Mouse (Mus musculus): ENCODE measurements at regions not wholly inside any gene's neighbourhood (a gene's known extent, or its start where the extent isn't known, plus 50 kb on each side); places are given as distances from the start of the nearest gene placed in this dataset.

DNA sequence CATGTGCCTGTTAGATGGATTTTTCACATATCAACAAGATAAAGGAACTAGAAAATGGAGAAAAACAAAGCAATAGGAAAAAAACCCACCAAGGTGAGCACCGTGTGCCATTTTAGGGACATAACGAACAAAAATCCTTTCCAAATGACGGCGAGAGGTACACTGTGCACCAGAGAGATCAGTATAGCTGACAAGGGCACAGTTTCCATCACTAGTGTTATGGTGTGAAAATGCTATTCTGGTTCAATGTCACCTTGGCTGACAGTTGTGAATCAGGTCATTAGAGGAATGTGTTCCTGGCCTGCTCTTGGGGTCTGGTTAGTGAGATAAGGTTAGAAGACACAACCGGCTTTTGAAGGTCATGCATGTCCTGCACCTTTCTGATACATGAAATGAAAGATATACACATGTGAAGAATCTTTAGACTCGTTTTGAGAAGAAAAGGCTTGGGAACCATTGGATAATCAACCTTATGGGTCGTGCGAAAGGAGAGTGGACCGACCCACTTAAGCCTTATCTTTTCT, 76.5 kb upstream of the P2ry1 start:
- no peak for DNase-seq

DNA sequence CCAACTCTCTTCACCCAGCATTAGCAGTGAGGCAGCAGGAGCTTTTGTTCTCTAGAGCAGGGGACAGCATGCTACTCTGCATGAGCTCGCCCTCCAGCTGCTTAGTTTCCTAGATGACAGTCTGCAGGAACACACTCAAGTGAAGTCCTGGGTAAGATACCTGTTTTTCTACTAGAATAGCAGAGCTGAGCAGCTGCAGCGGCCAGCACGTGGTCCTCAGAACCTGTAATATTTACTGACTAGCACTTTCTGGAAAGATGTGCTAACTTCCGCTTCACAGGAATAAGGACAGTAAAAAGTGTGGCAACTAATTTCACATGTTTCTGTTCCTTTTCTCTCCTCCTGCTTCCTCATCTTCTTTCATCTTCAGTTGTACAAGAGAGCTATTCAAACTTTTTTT, 73.7 kb upstream of the P2ry1 start:
- no peak for DNase-seq

DNA sequence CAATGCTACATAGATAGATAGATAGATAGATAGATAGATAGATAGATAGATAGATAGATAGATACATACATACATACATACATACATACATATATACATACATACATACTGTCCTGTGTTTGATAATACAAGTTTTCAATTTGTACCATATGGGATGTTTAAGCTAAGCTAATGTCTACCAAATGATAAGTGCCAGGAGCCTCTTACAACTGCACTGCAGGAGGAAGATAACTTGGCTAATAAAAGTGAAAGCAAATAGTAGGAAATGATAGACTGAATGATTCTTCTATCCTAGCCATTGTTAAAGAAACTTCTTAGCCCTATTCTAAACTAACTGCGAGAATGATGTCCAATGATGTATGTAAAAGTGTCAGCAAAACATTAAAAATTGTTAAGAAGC, 68.1 kb upstream of the P2ry1 start:
- no peak for DNase-seq

DNA sequence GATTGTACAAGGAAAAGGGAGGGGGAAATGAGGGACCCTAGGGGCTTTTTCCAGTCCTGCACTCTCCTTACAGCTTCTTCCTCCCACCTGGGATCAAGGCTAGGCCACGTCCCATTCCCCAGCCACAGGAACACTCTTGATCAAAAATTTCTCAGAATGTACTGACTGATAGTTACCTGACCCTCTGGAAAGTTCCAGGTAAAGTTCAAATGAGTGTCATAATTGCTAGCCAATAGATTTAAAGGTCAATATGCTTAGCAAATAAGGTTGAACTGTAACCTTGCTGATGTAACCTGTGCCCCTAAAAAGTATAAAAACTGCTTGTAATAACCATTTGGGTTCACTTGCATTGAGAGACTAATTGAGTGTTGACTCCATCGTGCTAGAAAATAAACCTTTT, 61.1 kb upstream of the P2ry1 start:
- no peak for DNase-seq

DNA sequence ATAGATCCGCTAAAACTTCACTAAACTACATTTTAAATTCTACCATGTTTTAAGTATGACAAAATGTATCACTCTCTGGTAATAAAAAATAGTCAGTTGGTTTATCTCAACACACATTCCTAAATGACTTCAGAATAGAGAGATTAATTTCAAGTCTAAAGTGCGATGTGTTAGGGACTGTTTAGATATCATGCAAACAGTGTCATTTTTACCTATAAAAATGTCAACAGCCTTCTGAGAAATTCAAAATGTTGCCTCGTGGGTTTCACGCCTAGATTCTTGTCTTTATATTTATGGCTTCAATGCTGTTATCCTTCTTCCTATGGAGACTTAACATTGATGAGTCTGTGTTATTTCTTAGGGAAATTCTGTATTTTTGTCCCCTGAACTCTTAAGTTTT, 53.7 kb upstream of the P2ry1 start:
- DNase-seq: no peak
